Mouse (Mus musculus) lung, embryonic 14.5 days (tissue): ENCODE measurements at regions not wholly inside any gene's neighbourhood (a gene's known extent, or its start where the extent isn't known, plus 50 kb on each side); places are given as distances from the start of the nearest gene placed in this dataset.

Experiments
- ATAC-seq: fragments of 200-750 bp; cut with Nextera tagmentation; 2 replicates; pipeline ENCODE4 v1.8.0; 2017; ENCODE audit warnings: mild to moderate bottlenecking, moderate TSS enrichment, moderate library complexity; ENCODE audit not compliant: insufficient read depth
- DNase-seq: peaks from one replicate; pipeline ENCODE4 v3.0.0-alpha.2; 2015
- H3K27ac ChIP-seq: fragments of 300-500 bp; sonication (generic); 2 replicates; pipeline ENCODE4 v1.5.1; 2014; ENCODE audit warnings: low read depth, mild to moderate bottlenecking, moderate library complexity
- H3K27me3 ChIP-seq: fragments of 300-500 bp; sonication (generic); 2 replicates; pipeline ENCODE4 v1.6.1; 2014; ENCODE audit warnings: low read length, control low read depth; ENCODE audit not compliant: insufficient read depth
- H3K36me3 ChIP-seq: fragments of 300-500 bp; sonication (generic); 2 replicates; pipeline ENCODE4 v1.6.1; 2014; ENCODE audit warnings: control low read depth; ENCODE audit not compliant: insufficient read depth
- H3K4me1 ChIP-seq: fragments of 300-500 bp; sonication (generic); 2 replicates; pipeline ENCODE4 v1.6.1; 2014; ENCODE audit warnings: antibody characterized with exemption, control low read depth; ENCODE audit not compliant: insufficient read depth
- H3K4me2 ChIP-seq: fragments of 300-500 bp; sonication (generic); 2 replicates; pipeline ENCODE4 v1.6.1; 2014; ENCODE audit warnings: mild to moderate bottlenecking
- H3K4me3 ChIP-seq: fragments of 300-500 bp; sonication (generic); 2 replicates; pipeline ENCODE4 v1.5.1; 2014; ENCODE audit warnings: low read depth, low read length
- H3K9ac ChIP-seq: fragments of 300-500 bp; sonication (generic); 2 replicates; pipeline ENCODE4 v1.6.1; 2014
- H3K9me3 ChIP-seq: fragments of 300-500 bp; sonication (generic); 2 replicates; pipeline ENCODE4 v1.6.1; 2016; ENCODE audit warnings: low read depth, low read length, control low read depth
- CTCF ChIP-seq: IDR thresholded peaks from 2 replicates; pipeline ENCODE4 v1.5.1; 2016; ENCODE audit warnings: antibody characterized with exemption, low read depth
- WGBS: fragments of 180-500 bp; shearing (Covaris S2); extraction: QIAGEN DNeasy Blood & Tissue Kit; methylation state at CpG from one replicate; pipeline ENCODE4 v1.1.7; 2014; 5-methylcytosine and 5-hydroxymethylcytosine counted together

DNA sequence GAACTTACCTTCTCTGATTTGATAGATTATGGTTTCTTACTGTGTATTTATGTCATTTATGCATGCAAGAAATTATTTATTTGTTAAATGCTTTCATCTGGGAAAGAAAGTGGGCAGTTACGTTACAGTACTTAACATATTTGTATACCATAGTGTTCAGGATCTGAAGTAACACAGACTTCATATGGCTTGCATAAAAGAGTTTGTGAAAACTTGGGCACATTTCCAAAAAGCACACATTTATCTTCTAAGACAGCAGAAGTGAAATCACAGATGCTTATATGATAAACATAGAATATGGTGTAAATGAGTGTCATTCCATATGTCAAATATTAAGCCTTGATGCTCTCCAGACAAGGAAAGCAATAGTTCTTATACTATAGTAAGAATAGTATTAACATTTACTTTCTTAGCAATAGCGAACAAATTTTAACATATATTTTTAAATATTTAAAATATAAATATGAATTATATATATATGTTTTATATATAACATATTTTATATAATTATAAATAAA lies 4549.1 kb upstream of the Gm7489 start:
- ATAC-seq (no peak), DNase-seq (peak; percentile 54)
- Histone ChIP-seq H3K36me3 (no peaks in the 10 kb centered on the region), H3K4me1 (no peaks in the 10 kb centered on the region), H3K4me2 (no peak overlapping the region), H3K9ac (no peak overlapping the region), H3K4me3 (no peak overlapping the region), H3K27ac (no peak overlapping the region), H3K9me3 (no peaks in the 10 kb centered on the region), H3K27me3 (no peaks in the 10 kb centered on the region)
- no peak for TF ChIP-seq CTCF
- WGBS, result 49% methylated on average over 2 of the region's 2 CpGs

DNA sequence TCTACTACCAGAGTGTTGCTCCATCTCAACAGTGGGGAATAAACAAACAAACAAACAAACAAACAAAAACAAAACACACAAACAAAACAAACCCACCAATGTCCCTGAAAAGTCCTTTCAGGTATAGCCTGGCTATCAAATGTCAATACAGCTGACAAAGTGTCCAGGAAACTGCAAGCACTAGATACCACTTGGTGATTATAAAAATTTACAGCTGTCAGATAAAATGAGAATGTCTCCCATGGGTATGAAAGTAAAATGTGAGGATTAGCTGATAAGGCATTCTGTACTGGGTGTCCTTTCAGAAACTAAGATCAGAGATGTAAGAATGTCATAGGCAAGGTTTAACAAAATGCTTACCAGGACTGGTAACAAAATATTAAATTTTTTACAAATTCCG lies 4537.7 kb upstream of the Gm7489 start:
- no peak overlapping the region for H3K4me3 ChIP-seq
- no peak for TF ChIP-seq CTCF
- H3K9me3 ChIP-seq, result no peaks in the 10 kb centered on the region
- no peak overlapping the region for H3K4me2 ChIP-seq
- no peaks in the 10 kb centered on the region for H3K27me3 ChIP-seq
- WGBS, result 82% methylated on average over 1 of the region's 1 CpGs
- ATAC-seq (no peak), DNase-seq (no peak)
- no peak overlapping the region for H3K27ac ChIP-seq
- no peaks in the 10 kb centered on the region for H3K36me3 ChIP-seq
- no peak overlapping the region for H3K9ac ChIP-seq
- H3K4me1 ChIP-seq, result no peaks in the 10 kb centered on the region

DNA sequence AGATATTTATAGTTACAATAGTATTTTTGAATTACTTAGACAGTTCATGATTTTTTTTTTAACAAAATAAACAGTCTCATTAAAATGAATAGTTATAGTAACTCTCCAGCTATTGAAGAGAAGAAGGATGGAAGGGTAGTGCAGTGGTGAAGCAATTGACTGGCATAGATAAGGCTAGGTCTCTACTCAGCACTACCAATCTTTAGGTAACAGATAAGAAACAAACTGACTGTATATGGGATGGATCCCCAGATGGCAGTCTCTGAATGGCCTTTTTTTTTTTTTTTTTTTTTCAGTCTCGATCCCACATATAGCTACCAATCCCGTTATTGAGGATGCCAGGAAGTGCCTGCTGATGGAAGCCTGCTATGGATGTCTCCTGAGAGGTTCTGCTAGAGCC lies 4528.6 kb upstream of the Gm7489 start:
- Histone ChIP-seq H3K4me1 (no peaks in the 10 kb centered on the region), H3K9me3 (no peaks in the 10 kb centered on the region), H3K27ac (no peak overlapping the region), H3K9ac (no peak overlapping the region), H3K36me3 (no peaks in the 10 kb centered on the region), H3K27me3 (no peaks in the 10 kb centered on the region), H3K4me2 (no peak overlapping the region), H3K4me3 (no peak overlapping the region)
- WGBS, result 61% methylated on average over 2 of the region's 2 CpGs
- no peak for TF ChIP-seq CTCF
- no peak for DNase-seq
- no peak for ATAC-seq

DNA sequence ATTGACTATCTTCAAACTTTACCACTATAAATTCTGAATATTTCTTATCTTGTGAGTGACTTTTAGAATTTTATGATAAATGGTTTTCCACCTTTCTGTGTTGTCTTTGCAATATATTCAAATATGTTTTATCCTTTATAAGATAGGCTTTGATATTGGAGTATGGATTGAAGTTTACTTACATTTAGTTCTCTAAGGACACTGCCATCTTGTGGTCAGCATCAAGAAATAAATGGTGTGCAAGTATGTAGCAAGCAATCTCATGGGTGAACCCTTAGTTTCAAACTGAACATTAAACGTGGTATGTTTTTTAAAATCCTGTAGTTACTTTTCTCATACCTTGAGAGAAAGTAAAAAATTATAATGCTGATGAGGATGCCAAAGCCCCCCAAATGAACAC lies 4488.7 kb upstream of the Gm7489 start:
- no peaks in the 10 kb centered on the region for H3K27me3 ChIP-seq
- no peak overlapping the region for H3K4me2 ChIP-seq
- H3K4me1 ChIP-seq, result no peaks in the 10 kb centered on the region
- no peaks in the 10 kb centered on the region for H3K9me3 ChIP-seq
- ATAC-seq (no peak), DNase-seq (peak; percentile 63)
- peak; percentile 46 for TF ChIP-seq CTCF
- H3K27ac ChIP-seq, result no peak overlapping the region
- no peak overlapping the region for H3K9ac ChIP-seq
- H3K36me3 ChIP-seq, result no peaks in the 10 kb centered on the region
- 46% methylated on average over 1 of the region's 1 CpGs for WGBS
- H3K4me3 ChIP-seq, result no peak overlapping the region

DNA sequence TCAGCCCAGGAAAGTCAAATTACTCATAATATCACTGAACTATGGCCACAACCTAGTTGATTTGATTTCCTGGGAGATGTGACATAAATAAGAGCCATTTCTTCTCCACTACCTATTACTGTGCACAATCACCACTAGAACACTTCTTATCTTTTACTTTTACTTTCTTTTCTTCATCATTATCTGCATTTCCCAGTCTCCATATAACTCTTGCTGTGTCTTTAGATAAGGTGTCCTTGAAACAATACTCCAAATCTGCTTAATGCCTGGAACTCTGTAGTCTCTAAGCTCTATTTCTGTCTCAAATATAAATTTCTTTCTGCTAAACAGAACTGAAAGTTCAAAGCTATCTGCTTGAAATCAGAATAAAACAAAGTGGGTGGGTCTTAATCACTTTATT lies 4471.0 kb upstream of the Gm7489 start:
- DNase-seq, result no peak
- Histone ChIP-seq H3K27ac (no peak overlapping the region), H3K27me3 (no peaks in the 10 kb centered on the region), H3K4me3 (no peak overlapping the region), H3K9me3 (no peaks in the 10 kb centered on the region), H3K9ac (no peak overlapping the region), H3K36me3 (no peaks in the 10 kb centered on the region), H3K4me2 (no peak overlapping the region), H3K4me1 (no peaks in the 10 kb centered on the region)
- TF ChIP-seq CTCF, result no peak
- no peak for ATAC-seq

DNA sequence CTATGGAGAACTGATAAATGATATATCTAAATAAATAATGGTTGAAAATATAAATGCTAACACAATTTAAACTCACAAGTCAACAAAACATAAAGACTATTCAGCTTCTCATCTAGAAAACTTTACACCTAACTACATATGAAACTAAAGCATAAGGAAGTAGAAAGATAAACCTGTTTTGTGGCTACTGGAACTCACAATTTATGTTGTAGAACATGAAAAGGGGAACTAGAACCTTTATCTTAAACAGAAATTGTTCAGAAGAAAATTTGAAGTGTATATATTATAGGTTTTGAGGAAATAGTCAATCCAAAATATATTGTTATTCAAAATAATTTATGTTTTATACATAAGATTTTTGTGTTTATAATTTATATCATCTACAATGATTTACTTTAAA lies 4433.4 kb upstream of the Gm7489 start:
- ATAC-seq (no peak), DNase-seq (no peak)
- H3K4me1 ChIP-seq, result no peaks in the 10 kb centered on the region
- H3K36me3 ChIP-seq, result no peaks in the 10 kb centered on the region
- TF ChIP-seq CTCF, result no peak
- H3K9ac ChIP-seq, result no peak overlapping the region
- H3K9me3 ChIP-seq, result no peaks in the 10 kb centered on the region
- H3K27ac ChIP-seq, result no peak overlapping the region
- H3K4me2 ChIP-seq, result no peak overlapping the region
- no peak overlapping the region for H3K4me3 ChIP-seq
- H3K27me3 ChIP-seq, result no peaks in the 10 kb centered on the region

DNA sequence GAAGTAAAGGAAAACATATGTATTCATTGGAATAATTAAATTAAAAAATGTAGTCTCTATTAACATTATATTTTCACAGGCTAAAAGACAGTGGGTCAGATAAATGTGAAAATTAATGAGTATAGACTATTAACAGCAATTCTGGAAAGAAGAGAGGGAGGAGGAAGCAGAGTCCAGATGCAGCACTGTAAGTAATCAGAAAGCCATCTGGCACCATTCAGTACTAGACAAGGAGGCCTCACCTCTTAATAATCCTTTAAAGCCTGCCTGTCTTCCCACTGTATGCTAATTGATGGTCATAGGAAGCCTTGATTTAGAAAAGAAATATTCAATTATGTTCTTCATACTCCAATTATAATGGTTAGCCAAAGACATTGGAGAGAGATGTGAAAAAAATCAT lies 4400.1 kb upstream of the Gm7489 start:
- no peak overlapping the region for H3K27ac ChIP-seq
- ATAC-seq, result no peak
- no peak for DNase-seq
- no peaks in the 10 kb centered on the region for H3K27me3 ChIP-seq
- no peaks in the 10 kb centered on the region for H3K4me1 ChIP-seq
- no peak overlapping the region for H3K4me3 ChIP-seq
- H3K4me2 ChIP-seq, result no peak overlapping the region
- no peaks in the 10 kb centered on the region for H3K36me3 ChIP-seq
- H3K9ac ChIP-seq, result no peak overlapping the region
- H3K9me3 ChIP-seq, result no peaks in the 10 kb centered on the region
- no peak for TF ChIP-seq CTCF

DNA sequence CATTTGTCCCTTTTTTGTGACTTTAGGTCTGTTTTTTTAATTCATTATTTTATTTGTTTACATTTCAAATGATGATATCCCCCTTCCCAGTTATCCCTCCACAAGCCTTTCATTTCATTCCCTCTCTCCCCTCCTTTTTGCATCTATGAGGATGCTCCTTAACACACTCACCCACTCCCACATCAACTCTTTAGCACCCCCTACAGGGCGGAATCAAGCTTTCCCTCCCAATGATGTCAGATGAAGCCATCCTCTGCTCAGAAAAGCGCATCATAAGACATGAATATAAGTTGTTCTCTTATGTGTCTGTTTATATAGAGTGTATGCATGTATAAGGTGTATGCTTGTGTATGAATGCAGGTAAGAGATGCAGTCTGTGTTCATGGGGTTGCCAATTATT lies 4391.9 kb upstream of the Gm7489 start:
- peak; percentile 35; the same call in 1 of the 2 replicates for TF ChIP-seq CTCF
- WGBS, result 48% methylated on average over 2 of the region's 2 CpGs
- Histone ChIP-seq H3K4me3 (no peak overlapping the region), H3K9ac (no peak overlapping the region), H3K4me2 (no peak overlapping the region), H3K27me3 (no peaks in the 10 kb centered on the region), H3K4me1 (no peaks in the 10 kb centered on the region), H3K36me3 (no peaks in the 10 kb centered on the region), H3K27ac (no peak overlapping the region), H3K9me3 (no peaks in the 10 kb centered on the region)
- ATAC-seq (no peak), DNase-seq (peak; percentile 14)
